Comparison of ENCODE assay signal across 19 mouse cellular contexts in genomic region chr2:113531886-113532285, GRCm38 (mm10).
"Had no signal": no experiment of that assay in that cellular context is flagged by ENCODE, and none has a peak within 500 bp of the region (broad histone marks: within the 10 kb centered on the region; RNA-seq: fewer than 3 reads in every experiment).

No protein-coding gene starts in this region.

- H3K27ac ChIP-seq: liver, embryonic 13.5 days; liver, embryonic 15.5 days; lung, embryonic 15.5 days; midbrain, embryonic 10.5 days; midbrain, embryonic 12.5 days; neural tube, embryonic 13.5 days; neural tube, embryonic 15.5 days had no signal

- H3K36me3 ChIP-seq: liver, embryonic 13.5 days; liver, embryonic 15.5 days; lung, embryonic 15.5 days; midbrain, embryonic 10.5 days; midbrain, embryonic 12.5 days; neural tube, embryonic 13.5 days; neural tube, embryonic 15.5 days had no signal

- H3K4me1 ChIP-seq: liver, embryonic 13.5 days; liver, embryonic 15.5 days; midbrain, embryonic 12.5 days; neural tube, embryonic 13.5 days; neural tube, embryonic 15.5 days had no signal

- ATAC-seq: liver, postnatal 0 days; midbrain, embryonic 16.5 days had no signal

- DNase-seq: liver, embryonic 13.5 days; liver, postnatal 0 days; midbrain, embryonic 14.5 days; right cerebral cortex, adult 18-20 months; right cerebral cortex, postnatal 25 days; right cerebral cortex, postnatal 4 days; spleen, adult 18-20 months; thymus, adult 18-20 months; thymus, postnatal 14 days; thymus, postnatal 36 days had no signal

- H3K9me3 ChIP-seq: liver, embryonic 13.5 days; liver, embryonic 15.5 days; lung, embryonic 15.5 days; midbrain, embryonic 10.5 days; midbrain, embryonic 12.5 days; neural tube, embryonic 13.5 days; neural tube, embryonic 15.5 days had no signal

- H3K4me3 ChIP-seq: liver, embryonic 13.5 days; liver, embryonic 15.5 days; lung, embryonic 15.5 days; midbrain, embryonic 10.5 days; midbrain, embryonic 12.5 days; myocyte; neural tube, embryonic 13.5 days; neural tube, embryonic 15.5 days had no signal

- H3K27me3 ChIP-seq: liver, embryonic 13.5 days; liver, embryonic 15.5 days; neural tube, embryonic 13.5 days; neural tube, embryonic 15.5 days had no signal

- H3K4me2 ChIP-seq: liver, embryonic 11.5 days; liver, embryonic 13.5 days; liver, embryonic 15.5 days; lung, embryonic 15.5 days; midbrain, embryonic 12.5 days; neural tube, embryonic 13.5 days; neural tube, embryonic 15.5 days had no signal

- H3K9ac ChIP-seq: liver, embryonic 13.5 days; liver, embryonic 15.5 days; liver, postnatal 0 days; lung, embryonic 15.5 days; midbrain, embryonic 12.5 days; neural tube, embryonic 13.5 days; neural tube, embryonic 15.5 days had no signal
